Mouse (Mus musculus) layer of hippocampus, adult 8-10 months (tissue): ENCODE results near the gene Thsd4. TPM values are rescaled to one million over a fixed set of nuclear protein-coding genes. Genes with fewer than 3 reads are reported as not detected.

Source experiments
- DNase-seq, 2 experiments: peaks; one replicate each; pipeline ENCODE4 v3.0.0; 2022; ENCODE audit warnings: low spot score in 2 of 2
- total RNA-seq, 4 experiments: library from RNA; stranded (reverse); gene quantifications; 2 replicates each; pipeline ENCODE4 v1.2.4; 2022

The Thsd4 gene
- total RNA-seq, 4 experiments from 2014 or later: 15.8 to 22.3 (median 19.2) TPM

DNA sequence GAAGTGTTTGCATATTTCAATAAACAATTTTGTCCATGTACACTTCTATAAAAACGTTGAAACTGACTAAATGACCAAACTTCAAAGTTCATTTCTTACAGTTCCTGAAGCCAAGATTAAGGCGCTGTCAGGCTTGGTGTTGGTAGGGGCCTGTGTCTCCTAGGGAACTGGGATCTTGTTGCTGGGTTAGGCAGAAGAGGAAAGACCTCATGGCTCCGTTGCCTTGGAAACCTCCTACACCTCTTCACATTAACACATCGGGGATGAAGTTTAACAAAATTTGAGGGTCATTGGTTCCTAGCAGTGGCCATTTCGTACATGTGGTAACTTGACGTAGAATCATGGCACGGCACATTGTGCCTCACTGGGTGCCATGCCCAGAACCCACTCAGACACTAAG, 361.7 kb downstream of the Thsd4 start:
- DNase-seq: peak in 1 of 2 experiments; percentile 21

DNA sequence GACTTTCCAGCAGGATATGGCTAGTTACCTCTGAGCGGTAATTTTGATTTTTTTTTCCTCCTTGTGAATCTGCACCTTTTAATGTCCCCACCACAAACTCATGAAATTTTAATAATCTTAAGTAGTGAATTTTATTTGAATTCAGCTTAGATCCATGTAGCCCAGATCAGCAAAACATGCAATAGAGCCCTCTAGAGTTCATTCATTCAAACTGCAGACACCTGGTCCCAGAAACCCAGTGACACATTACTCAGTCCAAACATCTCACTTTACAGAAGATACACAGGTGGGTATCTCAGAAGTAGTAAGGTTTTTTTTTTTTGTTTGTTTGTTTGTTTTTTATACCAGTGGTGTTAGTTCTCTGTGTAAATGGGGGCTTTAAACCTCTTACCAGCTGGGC, 368.9 kb downstream of the Thsd4 start:
- no peak for DNase-seq

DNA sequence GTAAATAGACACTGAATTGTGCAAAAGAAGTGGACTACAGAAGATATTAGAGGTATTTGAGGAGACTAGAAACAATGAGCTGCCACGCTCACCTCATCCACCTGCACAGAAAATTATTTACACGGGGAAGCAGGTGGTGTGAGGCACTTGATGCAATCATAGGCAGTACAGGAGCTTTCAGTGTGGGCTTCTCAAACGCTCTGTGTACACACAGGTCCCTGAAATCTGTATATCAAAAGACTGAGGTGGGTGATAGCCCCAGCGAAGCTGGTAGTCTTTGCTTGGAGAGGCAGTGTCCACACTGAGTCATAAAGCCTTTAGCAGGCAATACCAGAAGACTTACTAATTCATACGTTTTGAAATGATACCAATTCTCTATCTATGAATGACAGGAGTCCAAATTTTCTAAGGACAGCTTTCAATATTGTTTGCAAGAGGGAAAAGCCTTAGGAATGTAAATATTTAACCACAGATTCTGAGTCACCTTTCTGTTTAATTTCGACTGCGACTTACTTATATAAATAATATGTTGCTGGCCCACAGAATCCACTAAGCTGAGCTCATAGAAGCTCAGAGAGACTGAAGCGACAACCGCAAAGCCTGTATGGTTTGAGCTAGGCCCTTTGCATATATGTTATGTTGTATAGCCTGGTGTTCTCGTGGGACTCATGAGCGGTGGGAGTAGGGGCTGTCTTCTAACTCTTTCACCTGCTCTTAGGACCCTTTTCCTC, 369.8 kb downstream of the Thsd4 start:
- no peak for DNase-seq

DNA sequence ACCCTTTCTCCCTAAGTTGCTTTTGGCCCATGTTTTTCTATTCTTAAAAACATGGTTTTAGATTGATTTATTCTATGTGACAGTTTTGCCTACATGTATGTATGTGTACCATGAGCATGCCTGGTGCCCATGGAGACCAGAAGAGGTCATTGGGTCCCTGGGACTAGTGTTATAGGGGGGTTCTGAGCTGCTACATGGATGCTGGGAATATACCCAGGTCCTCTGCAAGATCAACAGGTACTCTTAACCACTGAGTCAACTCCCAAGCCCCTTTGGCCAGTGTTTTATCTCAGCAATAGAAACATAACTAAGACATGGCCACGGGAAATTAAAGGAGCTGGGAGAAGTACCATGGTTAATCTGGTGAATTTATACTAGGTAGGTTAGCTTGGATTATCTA, 371.3 kb downstream of the Thsd4 start:
- DNase-seq: no peak

DNA sequence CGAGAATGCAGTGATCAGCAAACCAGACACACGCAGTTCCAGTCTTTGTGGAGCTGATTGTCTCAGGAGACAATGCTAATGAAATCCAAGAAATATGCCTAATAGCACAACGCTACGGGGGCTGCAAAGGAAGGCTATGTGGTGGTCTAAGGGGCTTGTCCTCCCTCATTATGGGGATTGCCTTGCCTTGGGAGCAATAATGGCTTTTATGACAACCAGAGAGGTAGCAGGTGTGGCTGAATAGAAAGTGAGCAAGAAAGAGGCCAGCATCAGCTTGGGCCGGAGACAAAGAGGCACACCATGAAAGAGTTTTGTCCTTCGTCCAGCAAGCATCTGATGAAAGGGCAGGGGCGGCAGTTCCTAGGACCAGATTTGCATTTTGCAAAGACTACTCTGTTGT, 372.9 kb downstream of the Thsd4 start:
- no peak for DNase-seq

DNA sequence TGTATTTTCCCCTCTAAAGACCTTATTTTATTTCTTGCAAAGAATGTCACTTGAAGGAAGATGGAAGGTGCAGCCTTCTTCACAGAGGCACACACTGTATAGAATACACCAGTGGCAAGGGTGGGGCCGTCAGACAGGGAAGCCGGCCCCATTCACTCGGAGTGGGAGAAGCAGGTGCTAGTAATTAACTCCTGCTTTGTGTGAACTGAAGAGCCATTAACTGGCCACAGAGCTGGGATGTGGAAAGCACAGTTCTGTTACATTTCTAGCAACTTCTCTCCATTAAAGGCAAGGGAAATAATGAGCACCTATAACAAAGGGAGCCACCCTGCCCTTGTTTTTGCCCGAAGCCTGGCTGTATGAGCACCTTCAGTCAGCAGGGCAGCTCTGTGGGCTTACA, 374.4 kb downstream of the Thsd4 start:
- DNase-seq: no peak

DNA sequence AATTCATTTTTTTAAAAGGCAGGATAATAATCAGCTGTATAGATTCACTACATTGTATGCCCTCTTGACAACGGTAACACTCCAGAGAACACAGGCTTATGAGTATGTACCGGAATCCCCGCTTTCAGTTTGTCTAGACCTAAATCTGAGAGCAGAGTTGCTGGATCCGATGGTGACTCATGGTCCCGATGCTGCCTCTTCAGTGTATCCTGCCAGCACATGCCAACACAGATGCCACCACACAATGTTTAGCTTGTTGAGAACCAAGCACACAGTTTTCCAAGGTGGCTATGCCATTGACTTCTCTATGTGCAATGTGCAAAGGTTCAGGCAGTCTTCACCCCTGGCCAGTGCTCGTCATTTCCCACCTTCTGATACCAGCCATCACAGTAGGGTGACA, 378.0 kb downstream of the Thsd4 start:
- DNase-seq: peak; percentile 56 to 63

DNA sequence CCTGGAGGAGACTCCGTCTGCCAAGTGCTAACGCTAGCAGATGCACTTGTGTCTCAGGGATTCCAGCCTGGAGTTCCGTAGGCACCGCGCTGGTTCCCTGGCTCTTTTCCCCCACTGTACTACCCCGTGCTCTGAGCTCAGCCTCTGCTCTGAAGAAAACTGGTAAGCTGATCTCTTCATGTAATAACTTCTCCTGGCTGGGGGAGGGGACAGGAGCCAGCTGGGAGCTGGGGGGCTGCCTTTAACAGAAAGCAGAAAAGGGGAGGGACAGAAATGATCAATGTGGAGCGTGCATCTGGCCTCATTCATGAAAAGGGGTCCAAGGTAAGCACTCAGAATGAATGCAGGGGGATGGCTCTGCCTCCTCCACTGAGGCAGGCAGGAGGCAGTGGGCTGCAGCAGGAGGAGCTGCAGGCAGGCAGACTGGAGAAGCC, 380.7 kb downstream of the Thsd4 start:
- peak in 1 of 2 experiments; percentile 36 for DNase-seq

DNA sequence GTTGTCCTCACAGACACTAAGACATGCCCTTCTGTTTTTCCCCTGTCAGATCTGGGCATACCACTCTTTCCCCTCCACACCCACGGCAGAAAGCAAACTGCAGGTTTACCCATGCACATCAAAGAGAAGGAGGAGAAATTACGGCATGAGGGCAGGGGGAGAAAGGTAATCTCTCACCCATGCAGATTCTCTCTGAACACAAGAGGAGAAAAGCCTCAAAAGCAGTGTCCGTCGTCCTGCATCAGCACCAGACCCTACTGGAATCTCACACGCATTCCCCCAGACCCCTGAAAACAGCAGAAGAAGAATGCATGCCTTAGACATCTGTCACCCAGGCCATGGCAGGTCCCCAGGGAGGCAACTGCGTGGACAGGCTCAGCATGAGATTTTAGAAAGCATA, 381.4 kb downstream of the Thsd4 start:
- DNase-seq: no peak

DNA sequence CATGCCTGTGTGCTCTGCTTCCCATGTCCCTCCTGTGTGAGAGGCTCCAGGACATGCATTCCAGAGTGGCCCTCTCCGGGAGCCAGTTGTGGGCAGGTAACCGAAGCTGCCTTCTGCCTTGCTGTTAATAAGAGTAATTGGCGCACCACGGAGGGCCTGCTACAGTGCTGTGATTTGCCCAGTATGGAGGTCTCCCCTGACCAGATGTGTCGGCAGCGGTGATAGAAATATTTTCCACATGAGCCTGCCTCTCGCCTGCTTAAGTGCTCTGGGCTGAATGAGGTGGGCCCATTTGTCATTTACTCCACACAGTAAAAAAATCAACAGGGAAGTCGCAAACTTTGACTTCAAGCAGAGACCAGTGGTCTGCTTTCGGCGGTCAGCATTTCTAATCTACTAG, 382.4 kb downstream of the Thsd4 start:
- DNase-seq: no peak

DNA sequence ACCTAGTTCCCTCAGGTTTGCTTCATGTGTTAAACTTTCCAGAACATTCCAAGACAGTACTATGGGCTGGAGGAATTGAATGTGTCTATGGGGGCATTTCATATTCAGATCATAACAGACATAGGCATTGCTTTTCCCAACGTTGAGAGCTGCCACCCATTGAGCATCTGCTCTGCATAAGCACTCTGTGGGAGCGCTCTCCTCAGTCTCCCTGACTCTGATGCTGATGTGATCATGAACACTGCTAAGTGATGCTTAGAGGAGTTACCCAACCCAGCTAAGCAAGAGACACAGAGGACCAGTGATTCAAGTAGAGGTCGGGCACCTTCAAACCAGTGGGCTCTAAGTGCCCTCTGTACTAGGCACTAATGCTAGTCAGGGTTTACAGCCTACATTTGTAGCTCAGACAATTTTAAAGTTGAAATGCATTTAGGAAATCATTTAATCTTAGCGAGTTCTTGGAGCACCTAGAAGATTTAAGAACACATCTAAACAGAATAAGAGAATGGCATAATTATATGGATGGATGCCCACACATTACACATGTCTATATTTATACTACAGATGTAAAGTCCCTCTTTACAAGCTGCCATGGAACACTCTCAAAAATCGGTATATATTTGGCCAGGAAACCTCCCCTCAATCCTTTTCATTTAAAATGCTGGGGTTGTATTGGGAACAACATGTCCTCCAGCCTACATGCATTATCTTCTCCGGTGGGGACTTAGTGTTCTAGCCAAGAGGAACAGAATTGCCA, 392.4 kb downstream of the Thsd4 start:
- no peak for DNase-seq

DNA sequence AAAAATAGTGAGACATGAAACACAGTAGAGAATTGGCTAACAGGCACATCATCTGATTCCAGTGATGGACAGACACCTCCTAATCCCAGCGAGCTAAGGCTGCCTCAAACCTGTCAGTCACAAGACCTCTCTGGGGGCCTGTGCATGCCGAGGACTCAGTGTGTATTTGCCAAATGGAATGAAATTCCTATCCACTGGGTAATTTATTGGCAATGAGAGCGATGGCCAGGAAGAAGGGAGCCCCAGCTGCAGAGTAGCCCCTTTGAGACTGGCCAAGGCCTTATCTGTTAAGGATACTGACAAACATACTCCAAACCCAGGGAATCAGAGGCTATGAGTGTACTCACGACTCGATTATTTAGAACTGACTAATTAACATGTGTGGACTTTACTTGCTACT, 394.9 kb downstream of the Thsd4 start:
- no peak for DNase-seq

DNA sequence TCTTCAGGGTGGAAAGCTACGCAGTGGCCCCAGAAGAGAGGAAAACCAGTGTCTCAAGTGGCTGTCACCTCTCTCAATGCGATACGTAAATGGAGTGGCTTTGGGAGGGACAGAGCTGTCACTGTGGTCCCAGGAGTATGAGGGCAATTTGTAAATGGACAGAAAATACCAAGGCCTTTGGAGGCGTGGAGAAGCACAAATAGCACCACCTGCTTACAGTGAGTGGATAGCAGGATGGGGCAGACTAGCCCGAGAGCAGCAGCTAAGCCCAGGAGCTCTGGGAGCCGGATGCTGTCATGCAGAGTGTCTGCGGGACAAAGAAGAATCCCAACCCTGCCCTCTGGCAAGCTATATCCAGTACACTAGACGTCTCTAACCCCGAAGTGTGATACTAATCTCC, 397.7 kb downstream of the Thsd4 start:
- DNase-seq: no peak

DNA sequence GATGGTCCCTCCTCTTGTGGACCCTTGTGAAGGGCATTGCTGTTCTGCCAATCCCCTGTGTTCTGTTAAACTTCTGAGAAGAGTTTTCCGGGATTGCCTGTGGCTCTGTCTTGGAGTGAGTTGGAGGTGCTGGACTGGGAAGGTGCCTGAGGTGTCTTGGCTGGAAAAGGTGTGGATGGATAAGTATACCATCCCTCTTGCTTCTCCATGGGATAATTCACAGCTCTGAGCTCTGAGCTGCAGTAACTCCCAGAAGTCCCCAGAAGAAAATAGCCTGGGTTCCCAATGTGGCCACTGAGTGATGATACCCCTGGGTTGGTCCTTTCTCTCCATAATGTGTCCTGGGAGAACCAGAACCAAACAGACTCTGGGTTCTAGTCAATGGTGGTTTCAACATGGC, 398.8 kb downstream of the Thsd4 start:
- no peak for DNase-seq

DNA sequence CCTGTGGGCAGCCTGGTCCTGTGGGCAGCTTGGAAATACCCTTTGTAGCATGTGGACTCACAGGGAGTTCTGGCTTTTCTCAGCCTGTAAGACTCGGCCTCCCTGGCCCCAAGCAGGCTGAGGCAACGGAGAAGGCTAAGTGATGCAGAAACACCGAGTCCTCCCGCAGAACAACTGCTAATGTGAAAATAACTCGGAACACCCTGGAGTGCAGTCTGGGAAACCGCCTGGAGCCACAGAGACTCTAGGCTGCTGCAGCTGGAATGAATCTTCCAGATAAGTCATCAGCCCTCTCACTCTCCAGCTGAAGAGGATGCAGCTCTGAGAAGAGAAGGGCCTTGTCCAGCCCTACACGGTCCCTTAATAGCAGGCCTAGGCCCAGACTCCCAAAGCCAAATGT, 402.0 kb downstream of the Thsd4 start:
- DNase-seq: no peak

DNA sequence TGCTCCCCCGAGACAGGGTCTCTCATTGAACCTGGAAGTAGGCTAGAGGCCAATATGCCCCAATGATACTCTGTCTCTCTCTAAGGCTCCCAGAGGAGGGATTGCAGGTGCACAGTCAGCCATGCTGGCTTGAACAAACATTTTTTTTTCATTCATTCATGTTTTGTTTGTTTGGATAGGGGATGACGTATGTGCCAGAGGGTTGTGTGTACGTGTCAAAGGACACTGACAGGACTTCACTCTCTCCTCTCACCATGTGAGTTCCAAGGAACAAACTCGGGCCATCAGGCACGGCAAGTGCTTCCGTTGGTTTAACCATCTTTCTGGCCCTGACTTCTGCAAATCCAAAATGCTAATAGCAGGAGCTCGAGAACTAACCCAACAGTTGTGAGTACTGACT, 404.0 kb downstream of the Thsd4 start:
- DNase-seq: no peak

DNA sequence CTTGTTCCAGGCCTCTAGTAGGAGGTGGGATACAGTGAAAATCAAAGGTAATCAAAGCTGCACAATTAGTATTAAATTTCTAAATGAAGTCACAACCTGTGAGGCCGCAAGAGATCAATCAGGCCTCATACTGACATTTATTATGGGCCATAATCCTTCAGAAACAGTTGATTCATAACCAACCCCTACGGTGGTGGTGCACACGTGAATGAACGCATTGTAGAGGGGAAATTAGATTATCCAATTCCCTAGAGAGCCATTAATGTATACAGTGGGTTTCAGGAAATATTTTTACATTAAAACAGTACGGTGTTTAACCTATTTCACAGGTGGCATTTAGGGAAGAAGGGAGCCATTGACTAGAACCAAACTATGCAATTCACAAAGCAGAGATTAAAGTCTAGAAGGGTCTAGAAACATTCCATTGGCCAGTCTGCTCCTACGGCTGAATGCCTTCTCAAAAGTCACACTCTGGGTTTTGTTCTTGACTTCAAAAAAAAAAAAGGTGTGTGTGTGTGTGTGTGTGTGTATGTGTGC, 406.1 kb downstream of the Thsd4 start:
- no peak for DNase-seq

DNA sequence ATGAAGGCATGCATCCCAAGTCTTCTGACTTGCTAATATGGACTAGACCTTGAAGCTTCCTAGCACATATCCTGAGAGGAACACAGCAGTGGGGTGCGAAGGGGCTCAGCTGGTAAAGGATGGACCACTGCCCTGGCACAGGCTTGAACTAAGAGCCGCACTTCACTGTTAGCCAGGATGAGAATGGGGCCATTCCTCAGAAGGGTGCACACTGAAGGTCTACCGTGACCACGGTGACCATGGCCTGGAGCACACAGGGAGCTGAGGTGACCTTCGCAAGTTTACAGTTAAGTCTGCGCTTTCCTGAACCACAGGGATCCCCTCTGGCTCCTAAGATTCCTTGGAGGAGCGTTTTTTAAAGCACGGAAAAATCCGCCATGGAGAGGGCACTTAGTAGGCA, 406.5 kb downstream of the Thsd4 start:
- no peak for DNase-seq

DNA sequence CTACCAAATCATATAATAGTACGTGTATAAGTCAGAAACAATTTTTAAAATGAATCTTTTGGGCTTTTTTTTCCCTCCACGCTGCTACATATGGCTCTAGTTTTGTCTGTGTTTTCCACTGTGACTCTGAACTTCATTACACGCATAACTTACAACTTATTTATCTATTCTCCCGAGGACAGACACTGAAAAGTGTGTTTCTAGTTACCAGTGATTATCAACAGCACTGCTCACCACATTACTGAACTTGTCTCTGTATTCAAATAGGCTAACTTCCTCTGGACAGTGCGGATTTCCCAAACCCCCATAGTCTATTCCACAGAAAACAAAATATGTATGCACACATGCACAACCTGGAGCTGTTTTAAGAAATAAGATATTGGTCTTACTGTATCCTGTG, 411.6 kb downstream of the Thsd4 start:
- no peak for DNase-seq

DNA sequence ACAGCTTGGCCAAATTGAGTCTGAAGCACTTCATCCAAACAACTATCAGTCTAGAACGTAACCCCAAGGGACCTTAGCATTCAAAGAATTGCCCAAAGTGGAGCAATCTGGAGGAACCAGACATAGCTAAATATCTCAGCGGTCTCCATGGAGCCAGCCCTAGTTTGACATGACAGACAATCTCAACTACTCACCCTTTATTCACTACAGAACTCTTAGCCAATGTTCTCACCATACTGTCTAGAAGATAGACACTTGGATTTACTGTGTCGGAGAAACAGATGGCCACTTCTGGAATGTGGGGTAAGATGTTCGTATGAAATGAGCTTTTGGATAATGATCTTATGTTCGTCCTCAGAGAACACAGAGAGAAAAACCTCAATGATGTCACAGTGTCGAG, 415.2 kb downstream of the Thsd4 start:
- no peak for DNase-seq

DNA sequence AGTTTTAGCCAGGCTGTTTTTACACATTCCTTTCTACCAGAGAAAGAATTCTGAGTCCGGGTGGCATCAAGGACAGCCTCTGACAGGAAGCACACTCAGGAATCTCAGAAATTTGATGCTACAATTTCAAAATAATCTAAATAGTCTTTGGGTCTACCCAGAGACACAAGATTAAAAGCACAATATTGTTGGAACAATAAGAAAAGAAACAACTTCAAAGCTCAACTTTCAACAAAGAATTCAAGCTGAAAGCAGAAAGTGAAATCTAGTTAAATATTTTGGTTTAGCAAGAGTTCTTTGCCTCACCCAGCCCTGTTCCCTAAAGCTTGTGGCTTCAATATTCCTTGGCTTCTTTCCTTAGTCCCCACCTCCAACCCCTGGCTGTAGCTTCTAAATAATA, 415.7 kb downstream of the Thsd4 start:
- DNase-seq: no peak

DNA sequence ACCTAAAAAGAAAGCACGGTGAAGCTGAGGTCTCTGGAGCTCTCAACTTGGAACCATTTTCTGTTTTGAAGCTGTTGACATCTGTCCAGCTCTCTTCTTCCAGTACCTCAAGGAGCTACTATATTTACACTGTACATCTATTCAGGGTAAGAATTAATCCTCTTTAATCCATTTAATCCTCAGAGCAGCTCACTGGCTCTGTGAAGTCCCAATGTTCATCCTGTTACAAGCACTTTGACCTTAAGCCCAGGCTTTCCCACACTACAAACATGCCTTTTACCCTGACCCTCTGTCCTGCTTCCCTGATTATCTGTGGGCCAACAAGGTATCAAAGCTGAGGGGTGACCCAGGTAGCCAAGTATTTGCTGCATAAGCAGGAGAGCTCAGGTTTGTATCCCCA, 427.6 kb downstream of the Thsd4 start:
- no peak for DNase-seq

DNA sequence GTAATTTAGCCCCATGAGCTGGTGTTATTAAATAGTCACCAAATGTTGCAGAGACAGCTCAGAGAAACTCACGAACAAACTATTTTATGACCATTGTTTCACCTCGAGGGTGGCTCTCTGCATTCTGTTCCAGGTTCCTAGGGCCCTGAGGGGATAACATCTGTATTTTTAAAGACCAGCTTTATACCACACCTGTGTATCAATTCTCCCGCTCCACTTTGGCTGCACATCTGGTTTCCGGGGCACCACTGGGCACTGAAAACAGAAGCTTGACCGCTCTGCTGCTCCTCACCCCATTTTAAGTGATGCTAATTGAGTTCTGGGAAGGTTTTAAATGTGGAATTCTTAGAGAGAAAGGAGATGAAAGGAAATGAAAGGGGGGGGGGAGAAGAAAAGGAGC, 429.4 kb downstream of the Thsd4 start:
- DNase-seq: no peak
